In genomic region chr1:42693101-42693715, GRCm38 (mm10) we compare ENCODE assay signal across 9 mouse cellular contexts. TPM values are rescaled to one million over a fixed set of nuclear protein-coding genes. Genes with fewer than 3 reads are reported as not detected.
DNase-seq lines count a peak whose midpoint lies in the region; ATAC-seq and TF ChIP-seq lines count a peak whose summit lies in the region.
"Had no signal": no experiment of that assay in that cellular context is flagged by ENCODE, and none has a peak within 500 bp of the region (broad histone marks: within the 10 kb centered on the region; RNA-seq: fewer than 3 reads in every experiment).

No protein-coding gene starts in this region.

- under 1% methylated on average over 21 of the region's 21 CpGs for WGBS in heart, embryonic 12.5 days
- under 1% methylated on average over 21 of the region's 21 CpGs for WGBS in limb, embryonic 11.5 days
- WGBS in thymus, adult 2 months, result 4% methylated on average over 21 of the region's 21 CpGs

- peaks cover 92% of the 10 kb centered on the region for H3K27me3 ChIP-seq in heart, embryonic 12.5 days (replicated peaks)
- H3K27me3 ChIP-seq in limb, embryonic 11.5 days (ENCODE audit: control insufficient read depth, insufficient read depth, low read length), result peaks cover 68% of the 10 kb centered on the region
- H3K27me3 ChIP-seq in thymus, adult 2 months (ENCODE audit: control insufficient read depth, insufficient read depth, low read length), result peaks cover 37% of the 10 kb centered on the region

- H3K4me3 ChIP-seq in heart, embryonic 12.5 days, result peak overlapping the region; percentile 58
- H3K4me3 ChIP-seq in limb, embryonic 11.5 days (ENCODE audit: low read depth, low read length), result no peak overlapping the region
- H3K4me3 ChIP-seq in thymus, adult 2 months (ENCODE audit: control insufficient read depth, insufficient read depth, low read length), result no peak overlapping the region

- no peak overlapping the region for H3K27ac ChIP-seq in heart, embryonic 12.5 days (ENCODE audit: poor library complexity, severe bottlenecking)
- H3K27ac ChIP-seq in limb, embryonic 11.5 days (replicated peaks; ENCODE audit: low read depth, low read length), result no peak overlapping the region
- H3K27ac ChIP-seq in thymus, adult 2 months (ENCODE audit: control insufficient read depth, insufficient read depth, low read length), result no peak overlapping the region

- DNase-seq in heart, adult 8-10 months (ENCODE audit: low spot score), result no peak
- DNase-seq in retina, postnatal 1 day, result peak; percentile 53
- DNase-seq in retina, embryonic 14.5 days (ENCODE audit: low spot score), result no peak
- peak; percentile 48 for DNase-seq in limb, embryonic 11.5 days (ENCODE audit: low spot score)
- no peak for DNase-seq in thymus, adult 2 months
- no peak for DNase-seq in gastrocnemius, postnatal 10 days
- DNase-seq in spleen, postnatal 14 days (ENCODE audit: low spot score in 2 of 2), result no peak

- H3K4me1 ChIP-seq in heart, embryonic 12.5 days (replicated peaks), result peaks cover 31% of the 10 kb centered on the region
- H3K4me1 ChIP-seq in limb, embryonic 11.5 days (ENCODE audit: control insufficient read depth, insufficient read depth, low read length), result 0 out of 2 replicates have a peak, but pooled peaks cover 6% of the 10 kb centered on the region
- H3K4me1 ChIP-seq in thymus, adult 2 months (replicated peaks; ENCODE audit: control insufficient read depth, insufficient read depth, low read length), result 0 out of 2 replicates have a peak, but pooled peaks cover 2% of the 10 kb centered on the region

- no peak for ATAC-seq in heart, embryonic 12.5 days (ENCODE audit: insufficient number of reproducible peaks, low FRiP score)
- ATAC-seq in limb, embryonic 11.5 days (ENCODE audit: insufficient number of reproducible peaks, low FRiP score, low TSS enrichment, low read depth), result no peak

- H3K4me2 ChIP-seq in heart, embryonic 12.5 days, result peak overlapping the region; percentile 87
- no peak overlapping the region; the same call in 1 of the 2 replicates for H3K4me2 ChIP-seq in limb, embryonic 11.5 days (ENCODE audit: low read depth, severe bottlenecking)

- no peak for TF ChIP-seq CTCF in thymus, adult 2 months (IDR thresholded peaks at IDR 0.05; ENCODE audit: borderline replicate concordance, control insufficient read depth, extremely low read depth, insufficient read depth, low read length, poor library complexity)

- no peak overlapping the region for H3K9ac ChIP-seq in heart, embryonic 12.5 days
- H3K9ac ChIP-seq in limb, embryonic 11.5 days (ENCODE audit: low read length), result no peak overlapping the region

- no peak for TF ChIP-seq POLR2A in thymus, adult 2 months (IDR thresholded peaks at IDR 0.05; ENCODE audit: control insufficient read depth, extremely low read depth, insufficient read depth, low read length, poor library complexity)

- no peaks in the 10 kb centered on the region for H3K36me3 ChIP-seq in heart, embryonic 12.5 days
- H3K36me3 ChIP-seq in limb, embryonic 11.5 days (ENCODE audit: control insufficient read depth, insufficient read depth, low read length), result no peaks in the 10 kb centered on the region
- H3K36me3 ChIP-seq in thymus, adult 2 months (ENCODE audit: control insufficient read depth, insufficient read depth, low read length), result no peaks in the 10 kb centered on the region

- H3K9me3 ChIP-seq in heart, embryonic 12.5 days (replicated peaks), result no peaks in the 10 kb centered on the region
- no peaks in the 10 kb centered on the region for H3K9me3 ChIP-seq in limb, embryonic 11.5 days (ENCODE audit: control insufficient read depth, low read length)

RNA-seq across cellular contexts. Expression of gene Pou3f3, which starts 2.4 kb away (rescaled TPM):
- 0.06 TPM in 2 replicates for polyA plus RNA-seq in heart, embryonic 12.5 days (2016; fragmentation: Nextera tagmentation; extraction: Ambion mirVana)
- under 1 TPM in 1 of 4 experiments, not detected in 3; 0.09 TPM for total RNA-seq in heart, adult 8-10 months (2022)
- 0.04 and 0.19 TPM in 2 replicates for polyA plus RNA-seq in limb, embryonic 11.5 days (2014; fragmentation: Nextera tagmentation; extraction: Ambion mirVana)
- 0.06 and 0.09 TPM in 2 replicates for polyA plus RNA-seq in thymus, adult 2 months (2012; rRNA removed)
- total RNA-seq in gastrocnemius, postnatal 10 days (2021), result under 1 TPM; 0.12 to 0.16 TPM
- polyA plus RNA-seq: spleen, adult 2 months had no signal

Comparison
In these comparisons a context has a peak if more than half of its experiments do, and no peak if none do; other contexts are left out.
1. DNase-seq: peak in retina, postnatal 1 day (single experiment) and limb, embryonic 11.5 days (single experiment); none in heart, adult 8-10 months (single experiment), retina, embryonic 14.5 days (single experiment), thymus, adult 2 months (single experiment), gastrocnemius, postnatal 10 days (single experiment) and spleen, postnatal 14 days (0 of 2).